Mouse (Mus musculus) left cerebral cortex, postnatal 10 days (tissue): ENCODE measurements around the gene Mef2c. TPM values are rescaled to one million over a fixed set of nuclear protein-coding genes. Genes with fewer than 3 reads are reported as not detected.
A peak's percentile ranks its signal among the peaks of the same experiment; 100 is the strongest.

Experiments used
- DNase-seq, 2 experiments: peaks; one replicate each; pipeline ENCODE4 v3.0.0; 2021 to 2022; ENCODE audit warnings: low spot score in 2 of 2, mixed read lengths in 1 of 2; ENCODE audit errors: extremely low spot score in 1 of 2
- intact Hi-C: fragments of 180-260 bp; cut with DNase I; formaldehyde crosslinking; loops from one replicate; pipeline ENCODE4 v1.15.1; 2025
- total RNA-seq, 2 experiments: library from RNA; stranded (reverse); gene quantifications; 2 replicates each; pipeline ENCODE4 v1.2.3; 2021

Mef2c gene
- total RNA-seq, 2 experiments from 2014 or later, result 1,053 to 1,235 TPM

DNA sequence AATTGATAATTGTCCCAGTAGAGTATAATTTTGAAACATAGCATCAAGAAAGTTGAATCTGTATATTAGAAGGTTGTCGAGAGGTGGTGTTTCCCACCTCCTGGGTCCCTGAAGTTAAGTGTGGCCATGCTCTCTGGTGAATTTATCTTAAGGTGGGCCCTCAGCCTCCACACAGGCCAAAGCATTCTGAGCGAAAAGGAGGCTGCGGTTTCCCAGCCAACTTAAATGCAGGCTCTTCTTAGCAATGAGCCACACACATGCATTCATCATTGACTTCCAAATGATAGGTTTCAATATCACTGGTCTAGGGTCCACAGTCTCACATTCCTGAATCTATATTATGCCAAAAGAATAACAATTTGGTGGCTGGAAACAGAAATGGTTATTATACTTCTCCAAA, 145.2 kb downstream of the Mef2c start:
- DNase-seq, result no peak
- intact Hi-C loops, result no loop called here

DNA sequence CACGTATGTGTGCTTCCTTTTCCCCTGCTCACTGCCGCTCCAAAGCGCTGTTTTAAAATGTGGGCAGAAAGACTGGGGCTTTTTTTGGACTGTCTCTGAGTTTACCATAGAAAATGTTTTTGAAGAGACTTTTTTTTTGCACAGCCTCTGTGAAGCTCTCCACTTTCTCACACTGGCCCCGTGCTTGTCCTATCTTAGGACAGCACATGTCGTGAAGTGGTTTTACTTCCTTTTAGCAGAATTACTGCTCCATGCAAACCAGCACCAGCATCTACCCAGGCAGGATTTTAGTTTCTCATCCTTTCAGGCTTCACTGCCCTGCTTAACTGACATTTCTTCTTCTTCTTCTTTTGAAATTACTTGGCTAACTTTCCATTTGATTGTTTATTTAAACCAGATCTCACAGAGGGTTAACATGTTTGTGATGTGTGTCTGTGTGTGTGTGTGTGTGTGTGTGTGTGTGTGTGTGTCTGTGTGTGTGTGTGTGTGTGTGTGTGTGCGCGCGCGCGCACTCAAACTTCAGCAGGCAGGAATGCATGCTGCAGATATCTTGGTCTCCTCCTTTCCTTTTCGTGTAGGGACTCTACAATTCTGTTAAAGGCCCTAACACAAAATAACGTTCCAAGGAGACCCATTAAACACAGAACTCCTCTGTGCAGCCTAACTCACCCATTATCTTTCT, 146.1 kb downstream of the Mef2c start:
- no peak for DNase-seq
- intact Hi-C loops, result loop anchor here (10.0 kb wide), 1 partner anchor 1885 kb away; no protein-coding TSS in a partner anchor

- intact Hi-C loops, result loop anchor here (10.0 kb wide), 1 partner anchor 1886 kb away; no protein-coding TSS in a partner anchor
- no peak for DNase-seq
These were observed 147.0 kb downstream of the Mef2c start for GRCm38 (mm10) chr13:83650807-83651206.

GRCm38 (mm10) chr13:83651941-83652548, 148.2 kb downstream of the Mef2c start:
- intact Hi-C loops, result loop anchor here (10.0 kb wide), 1 partner anchor 1887 kb away; no protein-coding TSS in a partner anchor
- DNase-seq, result no peak

DNA sequence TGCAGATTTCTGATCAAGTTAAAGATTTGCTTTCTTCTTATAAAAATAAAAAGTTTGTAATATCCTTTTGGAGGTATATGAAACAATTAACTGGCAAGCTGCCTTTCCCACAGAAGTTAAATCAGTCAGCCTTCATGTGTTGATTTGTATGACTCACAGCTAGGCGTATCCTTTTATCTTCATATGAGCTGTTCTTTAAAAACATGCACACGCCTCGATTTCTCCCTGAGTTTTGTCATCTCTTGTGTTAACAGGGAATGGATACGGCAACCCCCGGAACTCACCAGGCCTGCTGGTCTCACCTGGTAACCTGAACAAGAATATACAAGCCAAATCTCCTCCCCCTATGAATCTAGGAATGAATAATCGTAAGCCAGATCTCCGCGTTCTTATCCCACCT, 148.7 kb downstream of the Mef2c start:
- no peak for DNase-seq
- intact Hi-C loops, result loop anchor here (10.0 kb wide), 1 partner anchor 1888 kb away; no protein-coding TSS in a partner anchor

GRCm38 (mm10) chr13:83654889-83655769, 151.3 kb downstream of the Mef2c start:
- peak; percentile 86 to 89 for DNase-seq
- intact Hi-C loops, result loop anchor here (5.0 to 10.0 kb wide), 3 partner anchors 128 to 1890 kb away; no protein-coding TSS in a partner anchor

- DNase-seq, result no peak
- intact Hi-C loops, result loop anchor here (5.0 to 10.0 kb wide), 3 partner anchors 129 to 1891 kb away; no protein-coding TSS in a partner anchor
These were observed 152.3 kb downstream of the Mef2c start for GRCm38 (mm10) chr13:83656094-83656493.

DNA sequence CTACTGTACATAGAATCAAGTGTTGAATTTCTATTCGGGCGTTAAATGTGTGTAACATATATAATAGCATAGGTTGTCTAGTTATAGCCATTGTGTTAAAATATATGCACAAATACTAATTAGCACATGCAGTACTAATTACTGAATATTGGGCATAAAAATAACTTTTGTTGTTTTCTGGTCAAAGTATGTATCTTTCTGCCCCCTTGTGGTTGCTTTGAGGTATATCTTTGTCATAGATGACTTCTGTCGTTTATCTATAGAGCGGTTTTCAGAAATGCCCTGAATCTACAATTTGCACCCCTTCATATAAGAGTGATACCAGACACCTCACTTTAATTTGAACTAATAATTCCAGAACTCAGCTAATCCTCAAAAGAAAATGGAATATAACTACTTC, 152.9 kb downstream of the Mef2c start:
- intact Hi-C loops, result loop anchor here (5.0 to 10.0 kb wide), 3 partner anchors 129 to 1892 kb away; no protein-coding TSS in a partner anchor
- no peak for DNase-seq

DNA sequence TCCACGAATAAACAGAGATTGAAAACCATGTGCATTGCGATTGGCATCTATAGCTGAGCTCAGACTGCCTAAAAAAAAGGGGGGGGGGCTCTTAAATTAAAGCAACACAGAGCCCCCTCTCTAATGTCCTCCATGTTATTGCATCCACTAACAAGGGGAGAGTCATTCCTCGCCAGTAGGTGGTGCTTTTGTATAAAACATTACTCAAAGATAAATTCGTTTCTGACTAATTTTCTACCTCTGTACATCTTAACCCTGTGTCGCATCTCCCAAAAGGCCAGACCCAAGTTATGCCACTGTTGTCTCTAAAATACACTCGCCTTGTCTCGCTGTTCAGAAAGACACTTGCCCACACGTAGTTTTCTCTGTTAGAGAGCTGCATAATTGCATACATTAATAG, 156.9 kb downstream of the Mef2c start:
- intact Hi-C loops, result loop anchor here (5.0 kb wide), 1 partner anchor 687 kb away; no protein-coding TSS in a partner anchor
- no peak for DNase-seq

DNA sequence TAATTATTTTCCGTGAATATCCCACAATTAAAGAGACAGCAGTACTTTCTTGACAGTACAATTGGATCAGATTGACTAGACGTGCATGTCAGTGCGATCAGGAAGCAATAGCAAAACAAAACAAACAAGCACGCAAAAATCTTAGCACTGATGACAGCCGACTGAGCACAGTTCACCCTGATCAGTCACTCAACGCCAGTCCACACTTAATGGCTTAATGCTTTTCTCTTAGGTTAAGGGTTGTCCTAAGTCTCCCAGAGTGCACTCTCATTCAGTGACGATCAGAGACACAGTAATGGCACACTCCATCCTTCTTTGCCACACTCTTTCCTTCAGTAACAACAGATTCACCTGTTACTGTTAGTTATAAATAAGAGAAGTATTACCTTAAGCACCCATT, 157.3 kb downstream of the Mef2c start:
- DNase-seq, result no peak
- intact Hi-C loops, result loop anchor here (5.0 kb wide), 1 partner anchor 686 kb away; no protein-coding TSS in a partner anchor

DNA sequence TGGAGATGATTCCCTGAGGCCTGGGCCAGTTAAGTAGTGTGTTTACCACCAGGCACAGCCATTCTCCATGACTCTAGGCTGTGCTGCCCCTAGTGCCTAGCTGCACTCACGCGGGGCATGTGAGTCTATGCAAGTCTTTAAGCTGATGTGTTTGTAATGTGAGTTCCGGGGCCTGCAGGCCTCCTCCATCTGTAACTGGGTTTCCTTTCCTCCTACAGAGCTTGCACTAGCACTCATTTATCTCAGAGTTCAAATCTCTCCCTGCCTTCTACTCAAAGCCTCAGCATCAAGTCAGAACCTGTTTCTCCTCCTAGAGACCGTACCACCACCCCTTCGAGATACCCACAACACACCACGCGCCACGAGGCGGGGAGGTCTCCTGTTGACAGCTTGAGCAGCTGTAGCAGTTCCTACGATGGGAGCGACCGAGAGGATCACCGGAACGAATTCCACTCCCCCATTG, 158.3 kb downstream of the Mef2c start:
- intact Hi-C loops, result loop anchor here (2.0 to 5.0 kb wide), 3 partner anchors 53 to 1097 kb away; no protein-coding TSS in a partner anchor
- peak in 1 of 2 experiments; percentile 50 for DNase-seq

DNA sequence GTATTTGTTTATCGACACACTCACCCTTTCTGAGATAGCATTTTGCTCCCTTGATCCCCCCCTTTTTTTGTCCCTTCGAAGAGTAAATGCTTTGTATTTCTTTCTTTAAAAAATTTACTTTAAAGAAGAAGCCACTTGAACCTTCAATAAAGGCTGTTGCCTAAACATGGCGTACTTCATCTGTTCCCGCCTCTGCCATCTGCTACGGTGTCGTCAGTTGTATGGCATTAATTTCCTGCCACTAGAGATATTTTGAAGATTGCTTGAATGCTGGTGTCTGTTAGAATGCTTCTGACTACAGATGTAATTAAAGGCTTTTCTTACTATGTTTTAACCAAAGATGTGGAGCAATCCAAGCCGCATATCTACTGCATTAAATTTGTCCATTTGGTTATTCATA, 162.3 kb downstream of the Mef2c start:
- no peak for DNase-seq
- intact Hi-C loops, result no loop called here

DNA sequence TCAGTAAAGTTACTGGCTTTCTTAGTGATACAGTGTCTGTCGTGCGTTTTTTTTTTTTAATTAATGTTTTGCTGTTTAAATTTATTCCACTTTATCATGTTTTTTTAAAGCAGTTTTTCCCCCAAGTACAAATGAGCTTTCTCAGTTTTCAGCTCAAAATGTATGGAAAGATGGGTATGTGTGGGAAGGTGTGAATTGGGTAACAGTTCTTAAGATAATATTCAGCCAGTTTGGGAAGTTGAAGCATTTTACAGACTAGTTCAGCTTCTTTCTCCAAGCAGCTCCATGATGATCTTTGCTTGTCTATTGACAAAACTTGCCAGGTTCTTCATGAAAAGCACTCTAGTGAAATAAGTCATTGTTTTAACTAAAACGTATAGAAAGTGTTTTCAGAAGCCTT, 163.2 kb downstream of the Mef2c start:
- intact Hi-C loops, result no loop called here
- DNase-seq, result no peak

- no peak for DNase-seq
- intact Hi-C loops, result no loop called here
These were observed 203.8 kb downstream of the Mef2c start for GRCm38 (mm10) chr13:83707611-83708010.

- peak in 1 of 2 experiments; percentile 17 for DNase-seq
- intact Hi-C loops, result loop anchor here (10.0 kb wide), 1 partner anchor 1452 kb away; no protein-coding TSS in a partner anchor
These were observed 209.0 kb downstream of the Mef2c start for GRCm38 (mm10) chr13:83712778-83713380.

- DNase-seq, result peak in 1 of 2 experiments; percentile 17
- intact Hi-C loops, result loop anchor here (2.0 to 10.0 kb wide), 2 partner anchors 51 to 1451 kb away; no protein-coding TSS in a partner anchor
These were observed 209.9 kb downstream of the Mef2c start for GRCm38 (mm10) chr13:83713661-83714291.

DNA sequence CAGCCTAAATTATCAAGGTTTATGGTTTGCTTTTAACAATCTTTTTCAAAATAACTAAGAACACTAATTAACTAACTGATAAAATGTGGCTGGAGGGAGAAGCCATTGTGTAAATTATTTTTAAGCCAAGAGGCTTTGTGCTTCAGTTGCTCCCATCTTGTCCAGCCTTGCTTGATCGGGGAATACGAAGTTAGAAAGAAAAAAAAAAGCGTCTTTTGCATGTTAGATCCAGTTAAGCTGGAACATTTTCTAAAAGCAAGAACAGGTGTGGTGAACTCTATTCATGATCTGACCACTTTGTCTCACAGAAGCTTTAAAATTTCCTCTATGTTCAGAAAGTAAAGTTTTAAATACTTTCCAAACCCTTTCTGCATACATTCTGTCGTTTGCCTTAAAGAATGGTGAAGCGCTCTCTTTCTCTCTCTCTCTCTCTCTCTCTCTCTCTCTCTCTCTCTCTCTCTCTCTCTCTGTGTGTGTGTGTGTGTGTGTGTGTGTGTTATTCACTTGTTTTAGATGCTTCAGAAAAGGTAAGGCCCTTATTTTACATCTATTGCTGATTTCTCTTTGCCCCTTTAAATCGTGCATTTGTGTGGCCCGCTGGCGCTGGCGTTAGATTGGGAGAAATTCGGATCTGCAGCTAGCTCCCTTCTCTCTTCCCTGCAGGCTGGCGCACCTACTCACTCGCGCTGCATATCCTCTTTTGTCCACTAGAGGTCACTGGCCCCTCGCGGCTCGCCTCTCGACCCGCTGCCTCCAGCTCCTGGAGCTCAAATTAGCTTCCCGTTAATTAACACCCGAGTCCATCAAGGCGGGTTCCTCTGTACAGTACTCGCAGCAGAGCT, 210.9 kb downstream of the Mef2c start:
- peak; percentile 88 to 96 for DNase-seq
- intact Hi-C loops, result loop anchor here (2.0 to 10.0 kb wide), 2 partner anchors 52 to 1450 kb away; no protein-coding TSS in a partner anchor
